Mouse (Mus musculus) thymus, postnatal 25 days (tissue): Measurements from ENCODE around the gene Klhl26.

ENCODE experiments used
- DNase-seq: peaks from one replicate; pipeline ENCODE4 v3.0.0; 2022

Klhl26 gene

GRCm38 (mm10) chr8:70500386-70501301 is 23.9 kb upstream of the Klhl26 start:
- no peak for DNase-seq

GRCm38 (mm10) chr8:70495771-70496062 is 18.9 kb upstream of the Klhl26 start:
- DNase-seq = no peak

- DNase-seq = no peak
These were observed 18.4 kb upstream of the Klhl26 start for GRCm38 (mm10) chr8:70495001-70495770.

- no peak for DNase-seq
These were observed 17.7 kb upstream of the Klhl26 start for GRCm38 (mm10) chr8:70494416-70494945.

- DNase-seq = no peak
These were observed 17.1 kb upstream of the Klhl26 start for GRCm38 (mm10) chr8:70493692-70494415.

- no peak for DNase-seq
These were observed 16.2 kb upstream of the Klhl26 start, which contains the start of gene Crlf1 for GRCm38 (mm10) chr8:70492664-70493640. Gene Crlf1 (plus strand): TSS chr8:70493158.

- no peak for DNase-seq
These were observed 14.2 kb upstream of the Klhl26 start for GRCm38 (mm10) chr8:70490880-70491495.

GRCm38 (mm10) chr8:70490061-70490879 is 13.5 kb upstream of the Klhl26 start:
- DNase-seq = no peak

GRCm38 (mm10) chr8:70489576-70489975 is 12.8 kb upstream of the Klhl26 start:
- no peak for DNase-seq

GRCm38 (mm10) chr8:70488931-70489470 is 12.2 kb upstream of the Klhl26 start:
- DNase-seq = no peak

- DNase-seq = no peak
These were observed 11.4 kb upstream of the Klhl26 start for GRCm38 (mm10) chr8:70487993-70488796.

GRCm38 (mm10) chr8:70486941-70487520 is 10.3 kb upstream of the Klhl26 start, which contains the start of gene Tmem59l:
Gene Tmem59l (minus strand): TSS chr8:70487358.
- DNase-seq = no peak

- no peak for DNase-seq
These were observed 9.5 kb upstream of the Klhl26 start for GRCm38 (mm10) chr8:70486191-70486681.

GRCm38 (mm10) chr8:70482943-70483342 is 6.2 kb upstream of the Klhl26 start:
- no peak for DNase-seq

GRCm38 (mm10) chr8:70481908-70482307 is 5.1 kb upstream of the Klhl26 start:
- DNase-seq = no peak

- no peak for DNase-seq
These were observed 658 bp upstream of the Klhl26 start for GRCm38 (mm10) chr8:70477269-70477982.

GRCm38 (mm10) chr8:70471856-70472255 is 4.9 kb downstream of the Klhl26 start:
- no peak for DNase-seq

GRCm38 (mm10) chr8:70469938-70470337 is 6.8 kb downstream of the Klhl26 start:
- no peak for DNase-seq
